ENCODE assay signal across 8 mouse cellular contexts in genomic region chr11:88146264-88147060, GRCm38 (mm10). TPM values are rescaled to one million over a fixed set of nuclear protein-coding genes. Genes with fewer than 3 reads are reported as not detected.
DNase-seq lines count a peak whose midpoint lies in the region; ATAC-seq and TF ChIP-seq lines count a peak whose summit lies in the region.
"Had no signal": no experiment of that assay in that cellular context is flagged by ENCODE, and none has a peak within 500 bp of the region (broad histone marks: within the 10 kb centered on the region; RNA-seq: fewer than 3 reads in every experiment).

No protein-coding gene starts in this region.

- no peaks in the 10 kb centered on the region for H3K36me3 ChIP-seq in intestine, embryonic 14.5 days (ENCODE audit: control insufficient read depth, insufficient read depth, low read length)
- H3K36me3 ChIP-seq in intestine, postnatal 0 days (ENCODE audit: control insufficient read depth, insufficient read depth) = no peaks in the 10 kb centered on the region
- H3K36me3 ChIP-seq in hindbrain, postnatal 0 days (ENCODE audit: insufficient read depth, low read length) = no peaks in the 10 kb centered on the region

- DNase-seq in intestine, embryonic 14.5 days (ENCODE audit: low spot score) = no peak
- DNase-seq in right cerebral cortex, postnatal 10 days (ENCODE audit: low spot score in 2 of 2) = peak; percentile 52 to 69
- DNase-seq in right cerebral cortex, adult 18-20 months = no peak
- peak; percentile 50 for DNase-seq in hindbrain, postnatal 0 days (ENCODE audit: low spot score)
- no peak for DNase-seq in ovary, postnatal 36 days (ENCODE audit: low spot score)
- DNase-seq in cerebellum, adult 9-11 months = no peak
- DNase-seq: adrenal gland, postnatal 14 days had no signal

- peaks cover 3% of the 10 kb centered on the region; the same call in 1 of the 2 replicates for H3K9me3 ChIP-seq in intestine, embryonic 14.5 days (ENCODE audit: control insufficient read depth, low read length)
- H3K9me3 ChIP-seq in intestine, postnatal 0 days (ENCODE audit: control insufficient read depth) = no peaks in the 10 kb centered on the region
- H3K9me3 ChIP-seq in hindbrain, postnatal 0 days (ENCODE audit: low read length) = no peaks in the 10 kb centered on the region

- peaks cover 43% of the 10 kb centered on the region for H3K4me1 ChIP-seq in intestine, embryonic 14.5 days (replicated peaks; ENCODE audit: control insufficient read depth, insufficient read depth, low read length)
- peaks cover 10% of the 10 kb centered on the region; the same call in 1 of the 2 replicates for H3K4me1 ChIP-seq in intestine, postnatal 0 days (replicated peaks; ENCODE audit: control insufficient read depth, insufficient read depth, low read length)
- 0 out of 2 replicates have a peak, but pooled peaks cover 5% of the 10 kb centered on the region for H3K4me1 ChIP-seq in hindbrain, postnatal 0 days (ENCODE audit: insufficient read depth, low read length)

- no peaks in the 10 kb centered on the region for H3K27me3 ChIP-seq in intestine, embryonic 14.5 days (replicated peaks; ENCODE audit: control insufficient read depth, insufficient read depth, low read length)
- H3K27me3 ChIP-seq in intestine, postnatal 0 days (replicated peaks; ENCODE audit: control insufficient read depth, insufficient read depth, low read length) = no peaks in the 10 kb centered on the region
- H3K27me3 ChIP-seq in hindbrain, postnatal 0 days (ENCODE audit: insufficient read depth, low read length) = no peaks in the 10 kb centered on the region

- peak; percentile 34; the same call in 1 of the 2 replicates for ATAC-seq in intestine, embryonic 14.5 days (replicated peaks; ENCODE audit: low FRiP score, low TSS enrichment, low read depth)
- ATAC-seq in intestine, postnatal 0 days = no peak
- ATAC-seq in hindbrain, postnatal 0 days = peak; percentile 56

- no peak for TF ChIP-seq CTCF in intestine, postnatal 0 days (IDR thresholded peaks at IDR 0.05; ENCODE audit: low read depth)
- TF ChIP-seq CTCF in hindbrain, postnatal 0 days (IDR thresholded peaks at IDR 0.05; ENCODE audit: low read depth) = no peak

- no peak overlapping the region for H3K4me3 ChIP-seq in intestine, embryonic 14.5 days (ENCODE audit: low read depth, low read length)
- H3K4me3 ChIP-seq in intestine, postnatal 0 days (ENCODE audit: low read depth, low read length) = no peak overlapping the region
- H3K4me3 ChIP-seq in hindbrain, postnatal 0 days (ENCODE audit: low read length) = no peak overlapping the region

- H3K27ac ChIP-seq in intestine, embryonic 14.5 days (ENCODE audit: low read depth) = peak overlapping the region; percentile 41
- no peak overlapping the region for H3K27ac ChIP-seq in intestine, postnatal 0 days (ENCODE audit: low read depth, low read length)
- peak overlapping the region; percentile 49 for H3K27ac ChIP-seq in hindbrain, postnatal 0 days

- H3K9ac ChIP-seq in intestine, embryonic 14.5 days (ENCODE audit: low read length) = no peak overlapping the region
- no peak overlapping the region for H3K9ac ChIP-seq in intestine, postnatal 0 days (ENCODE audit: low read depth, low read length)
- H3K9ac ChIP-seq in hindbrain, postnatal 0 days (replicated peaks; ENCODE audit: low read length) = no peak overlapping the region

- 57% methylated on average over 12 of the region's 12 CpGs for WGBS in intestine, embryonic 14.5 days
- 84% methylated on average over 12 of the region's 12 CpGs for WGBS in intestine, postnatal 0 days
- 60% methylated on average over 12 of the region's 12 CpGs for WGBS in hindbrain, postnatal 0 days

- no peak overlapping the region for H3K4me2 ChIP-seq in intestine, embryonic 14.5 days (ENCODE audit: low read length)
- no peak overlapping the region for H3K4me2 ChIP-seq in intestine, postnatal 0 days (replicated peaks; ENCODE audit: low read depth)
- no peak overlapping the region for H3K4me2 ChIP-seq in hindbrain, postnatal 0 days (ENCODE audit: low read depth, low read length)

RNA-seq across cellular contexts. Expression of gene Cuedc1, which starts 48.6 kb away (rescaled TPM):
- polyA plus RNA-seq in intestine, embryonic 14.5 days (2014; fragmentation: Nextera tagmentation; extraction: Ambion mirVana) = 16.7 and 16.9 TPM in 2 replicates
- 7.1 and 10.1 TPM in 2 replicates for polyA plus RNA-seq in intestine, postnatal 0 days (2015; fragmentation: Nextera tagmentation; extraction: Ambion mirVana)
- 33.6 and 44.6 TPM in 2 replicates for total RNA-seq in hindbrain, postnatal 0 days (2014; rRNA removed)
- polyA plus RNA-seq in hindbrain, postnatal 0 days (2015; fragmentation: Nextera tagmentation; extraction: Ambion mirVana) = 35.8 and 40.9 TPM in 2 replicates

RNA-seq across cellular contexts. Expression of gene Mrps23, which starts 57.7 kb away (rescaled TPM):
- 60.8 and 65.2 TPM in 2 replicates for polyA plus RNA-seq in intestine, embryonic 14.5 days (2014; fragmentation: Nextera tagmentation; extraction: Ambion mirVana)
- polyA plus RNA-seq in intestine, postnatal 0 days (2015; fragmentation: Nextera tagmentation; extraction: Ambion mirVana) = 54.1 and 59.1 TPM in 2 replicates
- total RNA-seq in hindbrain, postnatal 0 days (2014; rRNA removed) = 29.0 and 48.7 TPM in 2 replicates
- 66.4 and 67.1 TPM in 2 replicates for polyA plus RNA-seq in hindbrain, postnatal 0 days (2015; fragmentation: Nextera tagmentation; extraction: Ambion mirVana)

Comparison
In these comparisons a context has a peak if more than half of its experiments do, and no peak if none do; other contexts are left out.
1. DNase-seq: peak in right cerebral cortex, postnatal 10 days (2 of 2) and hindbrain, postnatal 0 days (single experiment); none in intestine, embryonic 14.5 days (single experiment), right cerebral cortex, adult 18-20 months (single experiment), ovary, postnatal 36 days (single experiment) and cerebellum, adult 9-11 months (single experiment).